Mouse (Mus musculus) midbrain, embryonic 16.5 days (tissue): ENCODE measurements around the gene A730015C16Rik. TPM values are rescaled to one million over a fixed set of nuclear protein-coding genes. Genes with fewer than 3 reads are reported as not detected.

ENCODE experiments used
- ATAC-seq: fragments of 200-750 bp; cut with Nextera tagmentation; 2 replicates; pipeline ENCODE4 v1.8.0; 2017; ENCODE audit warnings: moderate TSS enrichment
- H3K27ac ChIP-seq: fragments of 300-500 bp; sonication (generic); 2 replicates; pipeline ENCODE4 v1.5.1; 2014; ENCODE audit warnings: mild to moderate bottlenecking, low read length, mixed read lengths
- H3K27me3 ChIP-seq: fragments of 300-500 bp; sonication (generic); 2 replicates; pipeline ENCODE4 v1.6.1; 2014; ENCODE audit warnings: low read depth, low read length, mixed read lengths; ENCODE audit not compliant: control insufficient read depth, insufficient read depth
- H3K36me3 ChIP-seq: fragments of 300-500 bp; sonication (generic); 2 replicates; pipeline ENCODE4 v1.6.1; 2014; ENCODE audit warnings: mild to moderate bottlenecking, low read length, moderate library complexity, mixed read lengths; ENCODE audit not compliant: control insufficient read depth, insufficient read depth
- H3K4me1 ChIP-seq: fragments of 300-500 bp; sonication (generic); 2 replicates; pipeline ENCODE4 v1.6.1; 2014; ENCODE audit warnings: mild to moderate bottlenecking, low read length, mixed read lengths; ENCODE audit not compliant: control insufficient read depth, insufficient read depth
- H3K4me2 ChIP-seq: fragments of 300-500 bp; sonication (generic); 2 replicates; pipeline ENCODE4 v1.6.1; 2014; ENCODE audit warnings: mild to moderate bottlenecking, low read length, mixed read lengths
- H3K4me3 ChIP-seq: fragments of 300-500 bp; sonication (generic); 2 replicates; pipeline ENCODE4 v1.5.1; 2014; ENCODE audit warnings: low read depth, mild to moderate bottlenecking, low read length, moderate library complexity, mixed read lengths
- H3K9ac ChIP-seq: fragments of 300-500 bp; sonication (generic); 2 replicates; pipeline ENCODE4 v1.6.1; 2014; ENCODE audit warnings: low read depth, low read length, mixed read lengths
- H3K9me3 ChIP-seq: fragments of 300-500 bp; sonication (generic); replicated peaks from 2 replicates; pipeline ENCODE4 v1.6.1; 2014; ENCODE audit warnings: mild to moderate bottlenecking, low read length, mixed read lengths; ENCODE audit not compliant: control insufficient read depth, poor library complexity, severe bottlenecking
- WGBS: fragments of 180-500 bp; shearing (Covaris S2); extraction: QIAGEN DNeasy Blood & Tissue Kit; methylation state at CpG from one replicate; pipeline ENCODE4 v1.1.7; 2014; 5-methylcytosine and 5-hydroxymethylcytosine counted together
- polyA plus RNA-seq: library from polyadenylated mRNA; unstranded; fragments of >200 nt; fragmentation: Nextera tagmentation; extraction: Ambion mirVana; gene quantifications from 2 replicates; pipeline ENCODE4 v1.2.1, GENCODE M21; 2015

A730015C16Rik gene
- 0.79 and 1.1 TPM in 2 replicates for polyA plus RNA-seq

DNA sequence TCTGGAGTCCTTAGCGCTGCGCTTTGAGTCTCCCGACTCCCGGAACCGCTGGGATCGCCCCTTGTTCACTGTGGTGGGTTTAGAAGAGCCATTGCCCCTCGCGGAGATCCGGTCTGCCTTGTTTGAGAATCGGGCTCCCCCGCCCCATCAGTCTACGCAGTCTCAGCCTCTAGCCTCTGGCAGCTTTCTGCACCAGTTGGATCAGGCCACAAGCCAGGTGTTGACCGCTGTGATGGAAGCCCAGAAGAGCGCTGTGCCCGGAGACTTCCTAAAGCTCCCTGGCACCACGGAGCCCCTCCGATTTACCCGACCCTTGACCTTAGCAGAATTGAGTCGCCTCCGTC, at the start of gene A730015C16Rik:
Gene A730015C16Rik (minus strand): TSS at position 115 of the 344 bp plus-strand sequence.
- Histone ChIP-seq H3K27ac (peak within 1 kb of the TSS; percentile 84), H3K4me3 (peak within 1 kb of the TSS; percentile 93), H3K9ac (peak within 1 kb of the TSS; percentile 80), H3K4me1 (peaks cover 25% of the 10 kb centered on the region), H3K4me2 (peak within 1 kb of the TSS; percentile 99), H3K9me3 (no peaks in the 10 kb centered on the region), H3K27me3 (no peaks in the 10 kb centered on the region), H3K36me3 (peaks cover 4% of the 10 kb centered on the region; the same call in 1 of the 2 replicates)
- 14% methylated on average over 20 of the region's 20 CpGs for WGBS
- peak; percentile 36; the same call in 1 of the 2 replicates for ATAC-seq

DNA sequence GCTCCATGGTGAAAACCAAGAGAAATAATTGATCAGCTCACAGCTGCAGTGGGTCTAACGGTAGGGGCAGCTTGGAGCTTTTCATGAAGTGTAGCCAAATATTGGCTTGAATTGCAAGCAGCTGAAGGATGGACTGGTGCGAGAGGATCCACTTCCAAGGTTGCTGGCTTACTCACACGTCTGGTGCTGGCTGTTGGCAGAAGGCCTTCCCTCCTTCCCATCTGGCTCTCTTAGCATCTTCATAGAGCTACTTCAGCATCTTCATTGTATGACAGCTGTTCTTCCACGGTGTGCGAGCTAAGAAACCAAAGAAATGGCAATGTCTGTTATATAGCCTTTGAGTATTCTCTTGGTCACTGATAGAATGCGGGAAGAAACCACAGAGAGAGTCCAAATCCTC, 42.5 kb upstream of the A730015C16Rik start:
- ATAC-seq = no peak
- no peak overlapping the region for H3K27ac ChIP-seq
- H3K9ac ChIP-seq = no peak overlapping the region
- no peak overlapping the region for H3K4me3 ChIP-seq
- 84% methylated on average over 6 of the region's 6 CpGs for WGBS
- no peaks in the 10 kb centered on the region for H3K36me3 ChIP-seq
- no peaks in the 10 kb centered on the region for H3K27me3 ChIP-seq
- H3K4me2 ChIP-seq = no peak overlapping the region
- no peaks in the 10 kb centered on the region for H3K4me1 ChIP-seq
- no peaks in the 10 kb centered on the region; the same call in 1 of the 2 replicates for H3K9me3 ChIP-seq

DNA sequence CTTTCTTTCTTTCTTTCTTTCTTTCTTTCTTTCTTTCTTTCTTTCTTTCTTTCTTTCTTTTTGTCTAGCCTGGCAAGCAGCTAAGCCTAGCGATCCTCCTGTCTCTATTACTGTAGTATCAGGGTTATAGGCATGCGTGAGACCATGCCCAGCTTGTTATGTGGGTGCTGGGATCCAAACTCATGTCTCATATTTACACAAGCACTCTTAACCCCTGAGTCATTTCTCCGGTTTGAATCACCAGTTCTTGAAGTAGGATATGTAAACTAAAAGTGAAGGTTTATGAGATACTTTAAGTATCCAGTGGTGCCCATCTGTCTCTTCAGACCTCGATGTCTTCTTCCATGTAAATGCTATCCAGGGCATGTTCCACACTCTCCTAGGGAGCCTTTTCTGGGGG, 39.0 kb upstream of the A730015C16Rik start:
- Histone ChIP-seq H3K36me3 (no peaks in the 10 kb centered on the region), H3K9me3 (no peaks in the 10 kb centered on the region; the same call in 1 of the 2 replicates), H3K4me1 (peaks cover 2% of the 10 kb centered on the region; the same call in 1 of the 2 replicates), H3K27me3 (no peaks in the 10 kb centered on the region), H3K27ac (no peak overlapping the region), H3K9ac (no peak overlapping the region), H3K4me3 (no peak overlapping the region), H3K4me2 (no peak overlapping the region)
- ATAC-seq = no peak
- 90% methylated on average over 4 of the region's 4 CpGs for WGBS

DNA sequence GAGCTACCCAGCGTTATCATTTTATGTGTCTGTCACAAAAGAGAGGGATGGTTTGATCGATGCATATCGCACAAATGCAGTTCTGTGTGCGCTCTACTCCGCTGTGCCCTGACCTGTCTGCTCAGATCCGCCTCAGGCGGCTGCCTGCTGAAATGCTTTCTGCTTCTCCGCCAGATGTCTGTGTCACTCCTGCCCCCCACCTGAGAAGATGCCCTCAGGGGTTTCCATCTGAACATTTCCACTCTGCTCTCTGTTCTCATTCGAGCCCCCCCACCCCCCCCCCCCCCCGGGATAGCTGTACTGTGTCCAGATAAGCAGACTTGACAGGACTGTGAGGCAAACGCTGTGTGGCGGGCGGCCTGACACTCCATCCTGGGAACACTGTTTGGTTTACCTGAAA, 35.4 kb upstream of the A730015C16Rik start:
- Histone ChIP-seq H3K9ac (no peak overlapping the region), H3K4me1 (peaks cover 7% of the 10 kb centered on the region; the same call in 1 of the 2 replicates), H3K27me3 (no peaks in the 10 kb centered on the region), H3K4me3 (no peak overlapping the region), H3K9me3 (no peaks in the 10 kb centered on the region; the same call in 1 of the 2 replicates), H3K4me2 (no peak overlapping the region), H3K36me3 (no peaks in the 10 kb centered on the region), H3K27ac (no peak overlapping the region)
- 47% methylated on average over 13 of the region's 13 CpGs for WGBS
- ATAC-seq = no peak

DNA sequence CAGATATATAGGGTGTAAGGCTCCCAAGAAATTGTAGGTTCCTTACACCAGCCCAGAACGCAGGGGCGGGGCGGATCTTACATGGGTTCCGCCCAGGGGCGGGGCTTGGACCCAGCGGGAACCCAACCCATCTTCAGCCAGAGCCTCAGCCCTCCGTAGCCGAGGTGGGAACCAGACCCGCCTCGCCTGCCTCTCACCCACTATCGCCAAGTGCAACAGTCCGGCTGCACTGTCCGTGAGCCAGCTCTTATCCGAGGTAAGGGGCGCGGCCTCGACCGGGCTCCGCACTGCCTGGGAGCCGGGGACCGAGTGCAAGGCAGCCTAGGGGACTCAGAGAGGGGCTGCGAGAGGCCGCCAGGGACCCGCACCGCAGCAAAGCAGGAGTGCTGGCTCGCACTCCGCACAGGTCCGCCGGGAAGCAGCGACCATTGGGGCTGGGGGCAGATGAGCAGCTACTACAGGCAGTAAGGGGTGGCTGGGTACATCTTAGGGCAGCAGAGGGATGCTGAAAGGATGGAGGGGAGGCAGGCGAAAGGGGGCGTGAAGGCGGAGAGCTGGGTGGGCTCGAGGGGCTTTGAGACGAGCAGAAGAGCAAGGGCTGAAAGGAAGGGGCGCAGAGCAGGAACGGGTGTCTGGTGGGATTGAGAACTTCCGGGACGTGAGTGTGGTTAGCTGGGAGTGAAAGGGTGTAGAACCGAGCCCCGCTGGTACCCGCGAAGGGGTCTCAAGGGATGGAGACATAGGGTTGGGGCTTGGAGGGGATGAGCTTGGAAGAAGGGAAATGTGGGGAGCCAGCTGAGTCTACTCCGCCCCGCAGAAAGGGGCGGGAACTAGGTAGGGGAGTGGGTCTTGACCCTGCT, 30.8 kb upstream of the A730015C16Rik start, which contains the start of gene Rab3b:
Gene Rab3b (plus strand): TSS at position 101 of the 860 bp plus-strand sequence.
- ATAC-seq = peak; percentile 92
- H3K9me3 ChIP-seq = no peaks in the 10 kb centered on the region
- H3K27me3 ChIP-seq = no peaks in the 10 kb centered on the region
- peak within 1 kb of the TSS; percentile 79 for H3K27ac ChIP-seq
- H3K4me1 ChIP-seq = peaks cover 11% of the 10 kb centered on the region
- H3K4me2 ChIP-seq = peak within 1 kb of the TSS; percentile 77
- H3K9ac ChIP-seq = peak within 1 kb of the TSS; percentile 88
- no peaks in the 10 kb centered on the region for H3K36me3 ChIP-seq
- under 1% methylated on average over 46 of the region's 46 CpGs for WGBS
- H3K4me3 ChIP-seq = peak within 1 kb of the TSS; percentile 75

DNA sequence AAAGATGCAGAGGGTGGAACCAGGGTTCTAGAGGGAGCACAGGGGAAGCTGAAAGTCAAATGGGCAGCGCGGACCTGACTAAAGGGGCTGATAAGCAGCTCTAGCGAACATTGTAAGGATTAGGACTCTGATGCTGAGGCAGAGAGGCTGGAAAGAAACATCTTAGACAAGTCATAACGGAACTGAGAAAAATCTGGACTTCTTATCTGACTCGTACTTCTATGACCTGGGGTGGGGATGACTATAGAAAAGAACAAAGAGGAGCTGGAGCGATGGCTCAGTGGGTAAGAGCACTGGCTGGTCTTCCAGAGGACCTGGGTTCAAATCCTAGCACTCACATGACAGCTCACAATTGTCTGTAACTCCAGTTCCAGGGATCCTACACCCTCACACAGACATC, 29.5 kb upstream of the A730015C16Rik start:
- no peak overlapping the region for H3K9ac ChIP-seq
- H3K9me3 ChIP-seq = no peaks in the 10 kb centered on the region
- no peak overlapping the region for H3K4me2 ChIP-seq
- no peak for ATAC-seq
- WGBS = 78% methylated on average over 6 of the region's 6 CpGs
- peaks cover 9% of the 10 kb centered on the region for H3K4me1 ChIP-seq
- H3K36me3 ChIP-seq = no peaks in the 10 kb centered on the region
- no peak overlapping the region for H3K4me3 ChIP-seq
- no peaks in the 10 kb centered on the region for H3K27me3 ChIP-seq
- no peak overlapping the region for H3K27ac ChIP-seq

DNA sequence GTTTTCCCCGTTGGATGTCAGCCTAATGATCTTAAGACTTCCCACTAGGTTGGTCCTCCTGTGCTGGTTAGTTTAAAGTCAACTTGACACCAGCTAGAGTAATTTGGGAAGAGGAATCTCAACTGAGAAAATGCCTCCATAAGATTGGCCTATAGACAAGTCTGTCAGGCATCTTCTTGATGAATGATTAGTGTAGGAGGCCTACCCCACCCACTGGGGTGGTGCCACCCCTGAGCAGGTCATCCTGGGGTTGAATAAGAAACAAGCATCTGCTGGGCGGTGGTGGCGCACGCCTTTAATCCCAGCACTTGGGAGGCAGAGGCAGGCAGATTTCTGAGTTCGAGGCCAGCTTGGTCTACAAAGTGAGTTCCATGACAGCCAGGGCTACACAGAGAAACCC, 25.3 kb upstream of the A730015C16Rik start:
- no peak overlapping the region for H3K27ac ChIP-seq
- no peaks in the 10 kb centered on the region for H3K36me3 ChIP-seq
- H3K27me3 ChIP-seq = no peaks in the 10 kb centered on the region
- H3K9ac ChIP-seq = no peak overlapping the region
- H3K4me1 ChIP-seq = peaks cover 3% of the 10 kb centered on the region; the same call in 1 of the 2 replicates
- 89% methylated on average over 5 of the region's 5 CpGs for WGBS
- no peak overlapping the region for H3K4me3 ChIP-seq
- no peak for ATAC-seq
- no peaks in the 10 kb centered on the region for H3K9me3 ChIP-seq
- H3K4me2 ChIP-seq = no peak overlapping the region

DNA sequence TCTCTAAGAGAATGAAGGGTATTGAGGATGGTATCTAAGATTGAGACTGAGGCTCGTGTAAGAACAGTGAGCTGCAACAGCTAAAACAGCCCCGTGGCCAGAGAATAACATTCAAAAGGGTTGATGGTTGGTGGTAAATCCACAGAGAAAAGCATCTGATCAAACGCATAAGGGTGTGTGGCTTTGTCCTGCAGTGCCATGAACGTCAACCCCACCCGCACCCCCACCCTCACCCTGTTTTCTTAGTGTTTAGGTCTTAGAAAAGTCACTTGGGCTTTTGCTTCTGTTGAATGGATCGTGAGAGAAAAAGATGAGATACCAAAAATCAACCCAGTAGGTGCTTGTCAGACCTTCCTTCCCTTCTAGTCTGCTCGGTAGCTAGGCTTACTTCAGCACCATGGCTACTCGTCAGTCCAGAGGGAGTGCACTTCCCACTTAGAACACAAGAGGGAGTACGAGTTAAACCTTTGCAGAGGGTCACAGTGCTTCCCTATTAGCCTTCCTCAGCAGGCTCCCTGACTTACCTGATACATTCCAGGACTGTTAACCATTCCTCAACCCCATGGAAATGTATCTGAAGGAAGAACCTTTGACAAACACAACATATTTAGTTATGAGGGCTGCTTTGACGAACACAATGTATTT, 21.4 kb upstream of the A730015C16Rik start:
- H3K27ac ChIP-seq = no peak overlapping the region
- H3K9ac ChIP-seq = no peak overlapping the region
- WGBS = 39% methylated on average over 10 of the region's 10 CpGs
- H3K36me3 ChIP-seq = no peaks in the 10 kb centered on the region
- no peak overlapping the region for H3K4me3 ChIP-seq
- peak; percentile 95 for ATAC-seq
- no peak overlapping the region for H3K4me2 ChIP-seq
- H3K9me3 ChIP-seq = no peaks in the 10 kb centered on the region
- no peaks in the 10 kb centered on the region for H3K4me1 ChIP-seq
- no peaks in the 10 kb centered on the region for H3K27me3 ChIP-seq

DNA sequence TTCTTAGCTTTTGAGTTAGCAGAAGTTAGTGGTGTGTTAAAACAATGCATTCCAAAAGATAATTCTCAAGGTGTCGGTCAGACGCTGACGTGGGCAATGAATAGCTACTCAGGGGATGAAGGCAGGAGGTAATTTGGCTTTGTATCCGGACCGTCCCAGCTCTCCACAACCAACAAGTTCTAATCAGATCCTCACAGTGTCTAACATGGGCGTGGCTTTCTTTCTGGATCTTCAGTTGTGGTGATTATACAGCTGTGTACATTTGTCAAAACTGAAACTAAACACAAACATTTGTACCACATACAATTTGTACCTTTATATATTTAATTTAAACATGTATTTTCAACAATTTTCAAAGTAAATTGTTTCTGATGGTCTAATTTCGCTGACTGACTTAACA, 18.4 kb upstream of the A730015C16Rik start:
- Histone ChIP-seq H3K9me3 (no peaks in the 10 kb centered on the region), H3K4me3 (no peak overlapping the region), H3K4me2 (no peak overlapping the region), H3K9ac (no peak overlapping the region), H3K27me3 (no peaks in the 10 kb centered on the region), H3K4me1 (no peaks in the 10 kb centered on the region), H3K36me3 (peaks cover 8% of the 10 kb centered on the region), H3K27ac (no peak overlapping the region)
- 89% methylated on average over 7 of the region's 7 CpGs for WGBS
- no peak for ATAC-seq
